Mouse (Mus musculus): ENCODE measurements around the gene Slc25a3. TPM values are rescaled to one million over a fixed set of nuclear protein-coding genes. Genes with fewer than 3 reads are reported as not detected.

Slc25a3 gene
- polyA plus RNA-seq, 1 experiment from 2014 or later, result 443 TPM

- H3K9me3 ChIP-seq (ENCODE audit: control insufficient read depth, low read length), result no peaks in the 10 kb centered on the region
- no peaks in the 10 kb centered on the region for H3K4me1 ChIP-seq (ENCODE audit: control insufficient read depth, insufficient read depth, low read length)
- no peaks in the 10 kb centered on the region for H3K36me3 ChIP-seq (ENCODE audit: control insufficient read depth, insufficient read depth, low read length)
- H3K4me3 ChIP-seq (ENCODE audit: low read depth, low read length), result peak overlapping the region; percentile 93
- ATAC-seq (ENCODE audit: insufficient read depth, low FRiP score, low TSS enrichment), result peak; percentile 0; the same call in 1 of the 2 replicates
- no peaks in the 10 kb centered on the region for H3K27me3 ChIP-seq (ENCODE audit: control insufficient read depth, insufficient read depth, low read length)
- no peak for DNase-seq (ENCODE audit: low spot score)
- WGBS, result 58% methylated on average over 12 of the region's 12 CpGs
- H3K4me2 ChIP-seq (ENCODE audit: low read depth), result peak overlapping the region; percentile 54
- peak overlapping the region; percentile 57 for H3K9ac ChIP-seq (ENCODE audit: low read length)
- H3K27ac ChIP-seq (ENCODE audit: low read depth, low read length), result no peak overlapping the region
Observed at GRCm38 (mm10) chr10:91083393-91083927, 40.4 kb downstream of the Slc25a3 start.

GRCm38 (mm10) chr10:91082550-91083392, 41.1 kb downstream of the Slc25a3 start, which contains the start of the genes Apaf1 and Ikbip:
TSS of gene Apaf1 (minus strand) at chr10:91082770.
TSS of gene Ikbip (plus strand) at chr10:91082940.
- DNase-seq (ENCODE audit: low spot score) (peak; percentile 99), ATAC-seq (ENCODE audit: insufficient read depth, low FRiP score, low TSS enrichment) (peak; percentile 94)
- Histone ChIP-seq H3K36me3 (ENCODE audit: control insufficient read depth, insufficient read depth, low read length) (no peaks in the 10 kb centered on the region), H3K4me2 (ENCODE audit: low read depth) (peak within 1 kb of the TSS; percentile 68), H3K4me1 (ENCODE audit: control insufficient read depth, insufficient read depth, low read length) (no peaks in the 10 kb centered on the region), H3K27me3 (ENCODE audit: control insufficient read depth, insufficient read depth, low read length) (no peaks in the 10 kb centered on the region), H3K27ac (ENCODE audit: low read depth, low read length) (peak within 1 kb of the TSS; percentile 86), H3K9ac (ENCODE audit: low read length) (peak within 1 kb of the TSS; percentile 84), H3K4me3 (ENCODE audit: low read depth, low read length) (peak within 1 kb of the TSS; percentile 93), H3K9me3 (ENCODE audit: control insufficient read depth, low read length) (no peaks in the 10 kb centered on the region)
- under 1% methylated on average over 87 of the region's 87 CpGs for WGBS

DNA sequence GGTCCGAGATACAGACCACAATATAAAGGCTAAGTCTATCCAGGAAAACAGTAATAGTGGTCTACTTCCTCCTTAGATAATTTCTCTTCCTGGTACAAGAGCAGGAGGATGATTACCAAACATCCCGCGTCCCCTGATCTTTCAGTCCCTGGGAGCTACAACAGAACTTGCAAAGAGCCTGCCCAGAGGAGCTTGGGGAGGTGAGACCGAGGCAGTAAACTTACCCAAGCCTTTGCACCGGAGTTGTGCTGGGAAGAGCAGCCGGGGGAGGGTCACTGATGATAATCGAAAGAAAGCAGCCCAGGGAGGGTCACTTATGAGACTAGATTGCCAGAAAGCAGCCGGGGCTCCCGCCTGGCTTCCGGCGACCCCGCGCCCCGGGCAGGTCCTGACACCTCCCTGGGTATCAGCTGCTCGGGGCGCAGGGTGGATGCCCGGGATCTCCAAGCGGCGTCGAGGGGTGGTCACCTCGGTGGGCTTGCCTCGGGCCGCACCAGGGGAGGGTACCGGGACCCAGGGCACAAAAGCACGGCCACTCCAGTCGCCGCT, 41.8 kb downstream of the Slc25a3 start:
- Histone ChIP-seq H3K9ac (ENCODE audit: low read length) (peak overlapping the region; percentile 84), H3K27ac (ENCODE audit: low read depth, low read length) (peak overlapping the region; percentile 86), H3K36me3 (ENCODE audit: control insufficient read depth, insufficient read depth, low read length) (no peaks in the 10 kb centered on the region; the same call in 1 of the 2 replicates), H3K4me1 (ENCODE audit: control insufficient read depth, insufficient read depth, low read length) (no peaks in the 10 kb centered on the region), H3K27me3 (ENCODE audit: control insufficient read depth, insufficient read depth, low read length) (no peaks in the 10 kb centered on the region), H3K4me2 (ENCODE audit: low read depth) (peak overlapping the region; percentile 68), H3K4me3 (ENCODE audit: low read depth, low read length) (peak overlapping the region; percentile 93), H3K9me3 (ENCODE audit: control insufficient read depth, low read length) (no peaks in the 10 kb centered on the region)
- DNase-seq (ENCODE audit: low spot score), result no peak
- 2% methylated on average over 27 of the region's 27 CpGs for whole genome bisulfite sequencing
- peak; percentile 51 for ATAC-seq (ENCODE audit: insufficient read depth, low FRiP score, low TSS enrichment)

GRCm38 (mm10) chr10:91080540-91080939, 43.3 kb downstream of the Slc25a3 start:
- Histone ChIP-seq H3K4me3 (ENCODE audit: low read depth, low read length) (no peak overlapping the region), H3K9me3 (ENCODE audit: control insufficient read depth, low read length) (no peaks in the 10 kb centered on the region), H3K4me1 (ENCODE audit: control insufficient read depth, insufficient read depth, low read length) (no peaks in the 10 kb centered on the region), H3K36me3 (ENCODE audit: control insufficient read depth, insufficient read depth, low read length) (no peaks in the 10 kb centered on the region; the same call in 1 of the 2 replicates), H3K27me3 (ENCODE audit: control insufficient read depth, insufficient read depth, low read length) (no peaks in the 10 kb centered on the region), H3K4me2 (ENCODE audit: low read depth) (no peak overlapping the region), H3K27ac (ENCODE audit: low read depth, low read length) (no peak overlapping the region), H3K9ac (ENCODE audit: low read length) (no peak overlapping the region)
- no peak for DNase-seq (ENCODE audit: low spot score)
- no peak for ATAC-seq (ENCODE audit: insufficient read depth, low FRiP score, low TSS enrichment)
- 92% methylated on average over 5 of the region's 5 CpGs for WGBS

DNA sequence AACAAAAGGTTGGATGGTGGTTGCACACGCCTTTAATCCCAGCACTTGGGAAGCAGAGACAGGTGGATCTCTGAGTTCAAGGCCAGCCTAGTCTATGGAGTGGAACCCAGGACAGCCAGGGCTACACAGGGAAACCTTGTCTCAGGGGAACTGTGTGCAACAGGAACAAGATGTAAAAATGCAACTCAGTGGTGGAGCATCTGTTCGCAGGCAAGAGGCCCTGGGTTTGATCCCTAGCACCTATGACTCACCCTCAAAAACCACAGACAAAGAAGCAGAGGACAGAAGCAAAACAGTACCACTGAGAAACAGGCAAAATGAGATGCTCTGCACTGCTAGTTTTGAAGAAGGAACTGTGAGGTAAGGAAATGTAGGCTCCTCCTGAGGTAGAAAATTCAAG, 47.2 kb downstream of the Slc25a3 start:
- 94% methylated on average over 2 of the region's 2 CpGs for WGBS
- H3K27me3 ChIP-seq (ENCODE audit: control insufficient read depth, insufficient read depth, low read length), result no peaks in the 10 kb centered on the region
- H3K4me3 ChIP-seq (ENCODE audit: low read depth, low read length), result no peak overlapping the region
- H3K4me1 ChIP-seq (ENCODE audit: control insufficient read depth, insufficient read depth, low read length), result no peaks in the 10 kb centered on the region
- H3K36me3 ChIP-seq (ENCODE audit: control insufficient read depth, insufficient read depth, low read length), result peaks cover 2% of the 10 kb centered on the region; the same call in 1 of the 2 replicates
- no peaks in the 10 kb centered on the region for H3K9me3 ChIP-seq (ENCODE audit: control insufficient read depth, low read length)
- no peak overlapping the region for H3K9ac ChIP-seq (ENCODE audit: low read length)
- no peak overlapping the region for H3K4me2 ChIP-seq (ENCODE audit: low read depth)
- no peak overlapping the region for H3K27ac ChIP-seq (ENCODE audit: low read depth, low read length)
- ATAC-seq (ENCODE audit: insufficient read depth, low FRiP score, low TSS enrichment) (no peak), DNase-seq (ENCODE audit: low spot score) (no peak)

GRCm38 (mm10) chr10:91073345-91073744, 50.5 kb downstream of the Slc25a3 start:
- Histone ChIP-seq H3K36me3 (ENCODE audit: control insufficient read depth, insufficient read depth, low read length) (peaks cover 2% of the 10 kb centered on the region; the same call in 1 of the 2 replicates), H3K27me3 (ENCODE audit: control insufficient read depth, insufficient read depth, low read length) (no peaks in the 10 kb centered on the region), H3K4me1 (ENCODE audit: control insufficient read depth, insufficient read depth, low read length) (no peaks in the 10 kb centered on the region), H3K4me2 (ENCODE audit: low read depth) (no peak overlapping the region), H3K27ac (ENCODE audit: low read depth, low read length) (no peak overlapping the region), H3K9ac (ENCODE audit: low read length) (no peak overlapping the region), H3K4me3 (ENCODE audit: low read depth, low read length) (no peak overlapping the region), H3K9me3 (ENCODE audit: control insufficient read depth, low read length) (no peaks in the 10 kb centered on the region)
- no peak for ATAC-seq (ENCODE audit: insufficient read depth, low FRiP score, low TSS enrichment)
- no peak for DNase-seq (ENCODE audit: low spot score)
- 90% methylated on average over 3 of the region's 3 CpGs for WGBS

GRCm38 (mm10) chr10:91071768-91072167, 52.1 kb downstream of the Slc25a3 start:
- H3K9me3 ChIP-seq (ENCODE audit: control insufficient read depth, low read length), result no peaks in the 10 kb centered on the region
- no peak for ATAC-seq (ENCODE audit: insufficient read depth, low FRiP score, low TSS enrichment)
- H3K27ac ChIP-seq (ENCODE audit: low read depth, low read length), result no peak overlapping the region
- WGBS, result 72% methylated on average over 1 of the region's 1 CpGs
- no peak overlapping the region for H3K4me2 ChIP-seq (ENCODE audit: low read depth)
- no peak for DNase-seq (ENCODE audit: low spot score)
- H3K27me3 ChIP-seq (ENCODE audit: control insufficient read depth, insufficient read depth, low read length), result no peaks in the 10 kb centered on the region
- H3K9ac ChIP-seq (ENCODE audit: low read length), result no peak overlapping the region
- H3K36me3 ChIP-seq (ENCODE audit: control insufficient read depth, insufficient read depth, low read length), result peaks cover 5% of the 10 kb centered on the region
- H3K4me1 ChIP-seq (ENCODE audit: control insufficient read depth, insufficient read depth, low read length), result no peaks in the 10 kb centered on the region
- H3K4me3 ChIP-seq (ENCODE audit: low read depth, low read length), result no peak overlapping the region

All from neural tube, embryonic 11.5 days (tissue).